Mouse (Mus musculus) hindbrain, embryonic 10.5 days (tissue): Measurements from ENCODE around the gene Zcchc14. TPM values are rescaled to one million over a fixed set of nuclear protein-coding genes. Genes with fewer than 3 reads are reported as not detected.
"Not testable (repeated sequence)": the region's sequence is repeated elsewhere in the genome, so short reads cannot be mapped to it uniquely, and the experiment has no call there.

Source experiments
- DNase-seq: peaks from one replicate; pipeline ENCODE4 v3.0.0-alpha.2; 2017; ENCODE audit warnings: low spot score
- H3K27ac ChIP-seq: fragments of 300-500 bp; sonication (generic); 2 replicates; pipeline ENCODE4 v1.5.1; 2016; ENCODE audit warnings: mild to moderate bottlenecking, moderate library complexity
- H3K27me3 ChIP-seq: fragments of 300-500 bp; sonication (generic); 2 replicates; pipeline ENCODE4 v1.6.1; 2016; ENCODE audit warnings: mild to moderate bottlenecking; ENCODE audit not compliant: poor library complexity, insufficient read depth, severe bottlenecking
- H3K36me3 ChIP-seq: fragments of 300-500 bp; sonication (generic); 2 replicates; pipeline ENCODE4 v1.6.1; 2016; ENCODE audit warnings: mild to moderate bottlenecking, moderate library complexity
- H3K4me1 ChIP-seq: fragments of 300-500 bp; sonication (generic); replicated peaks from 2 replicates; pipeline ENCODE4 v1.6.1; 2016; ENCODE audit warnings: mild to moderate bottlenecking
- H3K4me3 ChIP-seq: fragments of 300-500 bp; sonication (generic); 2 replicates; pipeline ENCODE4 v1.5.1; 2016; ENCODE audit warnings: mild to moderate bottlenecking, moderate library complexity
- H3K9me3 ChIP-seq: fragments of 300-500 bp; sonication (generic); 2 replicates; pipeline ENCODE4 v1.6.1; 2016; ENCODE audit warnings: mild to moderate bottlenecking, moderate library complexity
- whole genome bisulfite sequencing: fragments of 180-500 bp; shearing (Covaris S2); methylation state at CpG from one replicate; pipeline ENCODE4 v1.1.7; 2016; 5-methylcytosine and 5-hydroxymethylcytosine counted together
- polyA plus RNA-seq: library from polyadenylated mRNA; unstranded; fragments of >200 nt; fragmentation: Nextera tagmentation; extraction: Ambion mirVana; gene quantifications from 2 replicates; pipeline ENCODE4 v1.2.1, GENCODE M21; 2016

Zcchc14 gene
- polyA plus RNA-seq, 1 experiment from 2014 or later, result 14.6 TPM

GRCm38 (mm10) chr8:121678696-121679095 is 26.0 kb upstream of the Zcchc14 start:
- peaks cover 6% of the 10 kb centered on the region for H3K4me1 ChIP-seq
- 64% methylated on average over 5 of the region's 5 CpGs for WGBS
- H3K36me3 ChIP-seq, result no peaks in the 10 kb centered on the region
- H3K27ac ChIP-seq, result no peak overlapping the region
- H3K27me3 ChIP-seq, result no peaks in the 10 kb centered on the region
- no peak overlapping the region for H3K4me3 ChIP-seq
- no peak for DNase-seq
- H3K9me3 ChIP-seq, result no peaks in the 10 kb centered on the region

- no peak overlapping the region for H3K27ac ChIP-seq
- H3K4me1 ChIP-seq, result peaks cover 6% of the 10 kb centered on the region
- no peak overlapping the region for H3K4me3 ChIP-seq
- 57% methylated on average over 20 of the region's 20 CpGs for WGBS
- no peak for DNase-seq
- no peaks in the 10 kb centered on the region for H3K9me3 ChIP-seq
- no peaks in the 10 kb centered on the region for H3K36me3 ChIP-seq
- no peaks in the 10 kb centered on the region for H3K27me3 ChIP-seq
Observed at GRCm38 (mm10) chr8:121675701-121676100, 23.0 kb upstream of the Zcchc14 start.

GRCm38 (mm10) chr8:121675161-121675560 is 22.5 kb upstream of the Zcchc14 start:
- Histone ChIP-seq H3K27me3 (no peaks in the 10 kb centered on the region), H3K9me3 (no peaks in the 10 kb centered on the region), H3K4me1 (peaks cover 6% of the 10 kb centered on the region), H3K27ac (no peak overlapping the region), H3K4me3 (no peak overlapping the region), H3K36me3 (no peaks in the 10 kb centered on the region)
- 86% methylated on average over 3 of the region's 3 CpGs for WGBS
- DNase-seq, result no peak

- no peaks in the 10 kb centered on the region for H3K36me3 ChIP-seq
- no peaks in the 10 kb centered on the region for H3K27me3 ChIP-seq
- no peak for DNase-seq
- H3K9me3 ChIP-seq, result no peaks in the 10 kb centered on the region
- peaks cover 6% of the 10 kb centered on the region for H3K4me1 ChIP-seq
- no peak overlapping the region for H3K4me3 ChIP-seq
- no peak overlapping the region for H3K27ac ChIP-seq
- WGBS, result 60% methylated on average over 5 of the region's 5 CpGs
Observed at GRCm38 (mm10) chr8:121674524-121674923, 21.8 kb upstream of the Zcchc14 start.

GRCm38 (mm10) chr8:121673917-121674316 is 21.2 kb upstream of the Zcchc14 start:
- H3K27me3 ChIP-seq, result no peaks in the 10 kb centered on the region
- no peaks in the 10 kb centered on the region for H3K36me3 ChIP-seq
- DNase-seq, result no peak
- H3K4me1 ChIP-seq, result peaks cover 11% of the 10 kb centered on the region
- no peaks in the 10 kb centered on the region for H3K9me3 ChIP-seq
- H3K4me3 ChIP-seq, result no peak overlapping the region
- WGBS, result 79% methylated on average over 5 of the region's 5 CpGs
- no peak overlapping the region for H3K27ac ChIP-seq

GRCm38 (mm10) chr8:121673153-121673552 is 20.5 kb upstream of the Zcchc14 start:
- Histone ChIP-seq H3K9me3 (no peaks in the 10 kb centered on the region), H3K4me3 (no peak overlapping the region), H3K27ac (no peak overlapping the region), H3K27me3 (peaks cover 5% of the 10 kb centered on the region; the same call in 1 of the 2 replicates), H3K4me1 (peaks cover 19% of the 10 kb centered on the region), H3K36me3 (no peaks in the 10 kb centered on the region)
- no peak for DNase-seq
- WGBS, result 73% methylated on average over 4 of the region's 4 CpGs

- no peaks in the 10 kb centered on the region for H3K9me3 ChIP-seq
- peaks cover 6% of the 10 kb centered on the region; the same call in 1 of the 2 replicates for H3K27me3 ChIP-seq
- no peak for DNase-seq
- H3K4me3 ChIP-seq, result no peak overlapping the region
- WGBS, result 18% methylated on average over 8 of the region's 8 CpGs
- no peaks in the 10 kb centered on the region for H3K36me3 ChIP-seq
- peaks cover 33% of the 10 kb centered on the region for H3K4me1 ChIP-seq
- H3K27ac ChIP-seq, result peak overlapping the region; percentile 69
Observed at GRCm38 (mm10) chr8:121669208-121669607, 16.5 kb upstream of the Zcchc14 start.

GRCm38 (mm10) chr8:121668553-121668952 is 15.9 kb upstream of the Zcchc14 start:
- 52% methylated on average over 6 of the region's 6 CpGs for WGBS
- Histone ChIP-seq H3K9me3 (no peaks in the 10 kb centered on the region), H3K36me3 (no peaks in the 10 kb centered on the region), H3K27me3 (peaks cover 6% of the 10 kb centered on the region; the same call in 1 of the 2 replicates), H3K4me3 (0 out of 2 replicates have a peak overlapping the region, but pooled peaks have one; percentile 3), H3K4me1 (peaks cover 36% of the 10 kb centered on the region), H3K27ac (peak overlapping the region; percentile 69)
- DNase-seq, result no peak

- H3K9me3 ChIP-seq, DNase-seq, H3K27me3 ChIP-seq, H3K36me3 ChIP-seq, H3K4me3 ChIP-seq: not testable (repeated sequence)
- WGBS, result 78% methylated on average over 9 of the region's 9 CpGs
- peak overlapping the region; percentile 69 for H3K27ac ChIP-seq
- peaks cover 36% of the 10 kb centered on the region for H3K4me1 ChIP-seq
Observed at GRCm38 (mm10) chr8:121667936-121668500, 15.3 kb upstream of the Zcchc14 start.

GRCm38 (mm10) chr8:121665329-121665728 is 12.6 kb upstream of the Zcchc14 start:
- DNase-seq, result peak; percentile 84
- Histone ChIP-seq H3K27ac (peak overlapping the region; percentile 91), H3K36me3 (no peaks in the 10 kb centered on the region), H3K4me3 (peak overlapping the region; percentile 39), H3K9me3 (no peaks in the 10 kb centered on the region), H3K4me1 (peaks cover 36% of the 10 kb centered on the region), H3K27me3 (peaks cover 6% of the 10 kb centered on the region; the same call in 1 of the 2 replicates)
- 5% methylated on average over 16 of the region's 16 CpGs for WGBS

GRCm38 (mm10) chr8:121663101-121663500 is 10.4 kb upstream of the Zcchc14 start:
- no peaks in the 10 kb centered on the region for H3K9me3 ChIP-seq
- WGBS, result 94% methylated on average over 12 of the region's 12 CpGs
- DNase-seq, result no peak
- H3K27ac ChIP-seq, result no peak overlapping the region
- no peaks in the 10 kb centered on the region for H3K36me3 ChIP-seq
- peaks cover 25% of the 10 kb centered on the region for H3K4me1 ChIP-seq
- H3K27me3 ChIP-seq, result peaks cover under 1% of the 10 kb centered on the region; the same call in 1 of the 2 replicates
- no peak overlapping the region for H3K4me3 ChIP-seq

- H3K4me3 ChIP-seq, result no peak overlapping the region
- H3K4me1 ChIP-seq, result peaks cover 24% of the 10 kb centered on the region
- 89% methylated on average over 18 of the region's 18 CpGs for WGBS
- no peak for DNase-seq
- no peaks in the 10 kb centered on the region for H3K9me3 ChIP-seq
- no peak overlapping the region for H3K27ac ChIP-seq
- no peaks in the 10 kb centered on the region for H3K36me3 ChIP-seq
- no peaks in the 10 kb centered on the region for H3K27me3 ChIP-seq
Observed at GRCm38 (mm10) chr8:121661631-121662357, 9.1 kb upstream of the Zcchc14 start.

GRCm38 (mm10) chr8:121660602-121661001 is 7.9 kb upstream of the Zcchc14 start:
- no peaks in the 10 kb centered on the region for H3K27me3 ChIP-seq

More at GRCm38 (mm10) chr8:121660602-121661001, 7.9 kb upstream of the Zcchc14 start:
- WGBS, result 81% methylated on average over 15 of the region's 15 CpGs
- Histone ChIP-seq H3K4me1 (peaks cover 19% of the 10 kb centered on the region), H3K9me3 (no peaks in the 10 kb centered on the region), H3K36me3 (no peaks in the 10 kb centered on the region), H3K4me3 (no peak overlapping the region), H3K27ac (no peak overlapping the region; the same call in 1 of the 2 replicates)
- no peak for DNase-seq
